9 mouse cellular contexts compared by ENCODE assay signal in the genomic region with DNA sequence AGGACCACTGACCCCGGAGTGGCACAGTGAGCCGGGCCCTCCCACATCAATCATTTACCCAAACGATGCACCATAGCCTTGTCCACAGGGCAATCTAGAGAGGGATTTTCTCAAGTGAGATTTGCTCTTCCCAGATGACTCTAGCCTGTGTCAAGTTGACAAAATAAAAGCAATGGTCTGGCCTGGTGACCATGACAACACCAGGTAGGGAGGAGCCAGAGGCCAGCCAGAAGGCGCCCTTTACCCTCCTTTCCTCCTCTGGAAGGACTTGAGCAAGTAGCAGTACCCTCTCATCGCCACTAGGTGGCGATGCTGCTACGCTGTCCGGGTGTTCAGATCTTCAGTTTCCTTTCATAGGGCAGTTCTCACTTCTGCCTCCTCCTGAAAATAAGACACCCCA. TPM values are rescaled to one million over a fixed set of nuclear protein-coding genes. Genes with fewer than 3 reads are reported as not detected.
DNase-seq lines count a peak whose midpoint lies in the region; ATAC-seq lines count a peak whose summit lies in the region.
"Had no signal": no experiment of that assay in that cellular context is flagged by ENCODE, and none has a peak within 500 bp of the region (broad histone marks: within the 10 kb centered on the region; RNA-seq: fewer than 3 reads in every experiment).

No protein-coding gene starts in this region.

- DNase-seq in heart, adult 8-10 months (ENCODE audit: low spot score) = peak; percentile 38
- DNase-seq in heart, adult 11 months = no peak
- peak; percentile 85 for DNase-seq in hindbrain, embryonic 14.5 days (ENCODE audit: low spot score)
- DNase-seq in left cerebral cortex, postnatal 4 days = peak; percentile 67
- DNase-seq in midbrain, embryonic 14.5 days = peak; percentile 87
- peak; percentile 37 to 67 for DNase-seq in spleen, postnatal 10 days (ENCODE audit: low spot score in 2 of 2)

- 0 out of 2 replicates have a peak, but pooled peaks have one; percentile 26 for ATAC-seq in cerebellum, adult (ENCODE audit: insufficient number of reproducible peaks, low FRiP score, low TSS enrichment)
- ATAC-seq in forebrain, embryonic 13.5 days = peak; percentile 41; the same call in 1 of the 2 replicates
- 0 out of 2 replicates have a peak, but pooled peaks have one; percentile 21 for ATAC-seq in hindbrain, embryonic 14.5 days (ENCODE audit: low FRiP score)
- ATAC-seq in midbrain, embryonic 14.5 days (ENCODE audit: low FRiP score, low TSS enrichment) = peak; percentile 58; the same call in 1 of the 2 replicates

- 33% methylated on average over 8 of the region's 8 CpGs for WGBS in forebrain, embryonic 13.5 days
- WGBS in hindbrain, embryonic 14.5 days = 30% methylated on average over 8 of the region's 8 CpGs
- WGBS in midbrain, embryonic 14.5 days = 32% methylated on average over 8 of the region's 8 CpGs

- no peak overlapping the region for H3K9ac ChIP-seq in forebrain, embryonic 13.5 days
- no peak overlapping the region for H3K9ac ChIP-seq in hindbrain, embryonic 14.5 days
- H3K9ac ChIP-seq in midbrain, embryonic 14.5 days (replicated peaks; ENCODE audit: low read length) = no peak overlapping the region

- no peak overlapping the region for H3K4me3 ChIP-seq in forebrain, embryonic 13.5 days
- no peak overlapping the region for H3K4me3 ChIP-seq in hindbrain, embryonic 14.5 days (replicated peaks; ENCODE audit: low read length)
- H3K4me3 ChIP-seq in midbrain, embryonic 14.5 days (replicated peaks; ENCODE audit: low read depth, low read length) = no peak overlapping the region
- H3K4me3 ChIP-seq: megakaryocyte, embryonic 14.5 days had no signal

- intact Hi-C loops in left cerebral cortex, postnatal 4 days (cut with DNase I) = loop anchor here (2.0 kb wide), 1 partner anchor 63 kb away; no protein-coding TSS in a partner anchor

- no peaks in the 10 kb centered on the region for H3K27me3 ChIP-seq in forebrain, embryonic 13.5 days
- H3K27me3 ChIP-seq in hindbrain, embryonic 14.5 days (ENCODE audit: control insufficient read depth, insufficient read depth, low read length) = no peaks in the 10 kb centered on the region
- no peaks in the 10 kb centered on the region for H3K27me3 ChIP-seq in midbrain, embryonic 14.5 days (ENCODE audit: control insufficient read depth, insufficient read depth, low read length)

- no peaks in the 10 kb centered on the region for H3K9me3 ChIP-seq in forebrain, embryonic 13.5 days (replicated peaks)
- no peaks in the 10 kb centered on the region for H3K9me3 ChIP-seq in hindbrain, embryonic 14.5 days (ENCODE audit: control insufficient read depth, low read length)
- no peaks in the 10 kb centered on the region for H3K9me3 ChIP-seq in midbrain, embryonic 14.5 days (ENCODE audit: control insufficient read depth, low read length)

- peaks cover 27% of the 10 kb centered on the region for H3K4me1 ChIP-seq in forebrain, embryonic 13.5 days
- H3K4me1 ChIP-seq in hindbrain, embryonic 14.5 days (replicated peaks; ENCODE audit: control insufficient read depth, insufficient read depth, low read length) = 0 out of 2 replicates have a peak, but pooled peaks cover 4% of the 10 kb centered on the region
- H3K4me1 ChIP-seq in midbrain, embryonic 14.5 days (ENCODE audit: control insufficient read depth, insufficient read depth, low read length) = no peaks in the 10 kb centered on the region

- no peaks in the 10 kb centered on the region for H3K36me3 ChIP-seq in forebrain, embryonic 13.5 days (ENCODE audit: poor library complexity, severe bottlenecking)
- H3K36me3 ChIP-seq in hindbrain, embryonic 14.5 days (replicated peaks; ENCODE audit: control insufficient read depth, insufficient read depth) = no peaks in the 10 kb centered on the region
- no peaks in the 10 kb centered on the region for H3K36me3 ChIP-seq in midbrain, embryonic 14.5 days (ENCODE audit: control insufficient read depth, insufficient read depth, low read length)

- H3K27ac ChIP-seq in forebrain, embryonic 13.5 days = no peak overlapping the region
- H3K27ac ChIP-seq in hindbrain, embryonic 14.5 days = no peak overlapping the region
- H3K27ac ChIP-seq in midbrain, embryonic 14.5 days (replicated peaks; ENCODE audit: low read depth, low read length) = no peak overlapping the region

- H3K4me2 ChIP-seq in forebrain, embryonic 13.5 days = no peak overlapping the region
- no peak overlapping the region for H3K4me2 ChIP-seq in hindbrain, embryonic 14.5 days (replicated peaks)
- no peak overlapping the region for H3K4me2 ChIP-seq in midbrain, embryonic 14.5 days (ENCODE audit: low read length)

RNA-seq across cellular contexts. Expression of a gene that starts 58.3 kb away (rescaled TPM):
- 10 to 100 TPM; 61.1 to 80.7 (median 65.7) TPM for total RNA-seq in heart, adult 8-10 months (2022)
- polyA plus RNA-seq in forebrain, embryonic 13.5 days (2015; fragmentation: Nextera tagmentation; extraction: Ambion mirVana) = 434 and 500 TPM in 2 replicates
- 323 TPM in 2 replicates for polyA plus RNA-seq in hindbrain, embryonic 14.5 days (2014; fragmentation: Nextera tagmentation; extraction: Ambion mirVana)
- 100 to 1,000 TPM; 229 to 238 TPM for total RNA-seq in left cerebral cortex, postnatal 4 days (2021)
- 310 and 316 TPM in 2 replicates for polyA plus RNA-seq in midbrain, embryonic 14.5 days (2014; fragmentation: Nextera tagmentation; extraction: Ambion mirVana)
